Mouse (Mus musculus): ENCODE results near the gene Gm10600.
"Not testable (repeated sequence)": the region's sequence is repeated elsewhere in the genome, so short reads cannot be mapped to it uniquely, and the experiment has no call there.

Gene Gm10600

GRCm38 (mm10) chr4:42240339-42240738 lies at the start of gene Gm10600:
Gene Gm10600 (plus strand): TSS chr4:42240639.
- DNase-seq (ENCODE audit: low spot score in 2 of 2) = not testable (repeated sequence)

- not testable (repeated sequence) for DNase-seq (ENCODE audit: low spot score in 2 of 2)
Measured at GRCm38 (mm10) chr4:42255467-42255866, 15.0 kb downstream of the Gm10600 start, which contains the start of gene Ccl21b. Gene Ccl21b (plus strand): TSS chr4:42255767.

Data from right cerebral cortex, postnatal 10 days (tissue).